Mouse (Mus musculus) CH12F3 (cell line): ENCODE results near the gene Jagn1.

Source experiments
- in situ Hi-C: fragments of 300-500 bp; cut with MboI; formaldehyde crosslinking; loops from 2 replicates; pipeline ENCODE4 v1.14.3; 2020; ENCODE audit warnings: low sequenced_read_pairs

Gene Jagn1

DNA sequence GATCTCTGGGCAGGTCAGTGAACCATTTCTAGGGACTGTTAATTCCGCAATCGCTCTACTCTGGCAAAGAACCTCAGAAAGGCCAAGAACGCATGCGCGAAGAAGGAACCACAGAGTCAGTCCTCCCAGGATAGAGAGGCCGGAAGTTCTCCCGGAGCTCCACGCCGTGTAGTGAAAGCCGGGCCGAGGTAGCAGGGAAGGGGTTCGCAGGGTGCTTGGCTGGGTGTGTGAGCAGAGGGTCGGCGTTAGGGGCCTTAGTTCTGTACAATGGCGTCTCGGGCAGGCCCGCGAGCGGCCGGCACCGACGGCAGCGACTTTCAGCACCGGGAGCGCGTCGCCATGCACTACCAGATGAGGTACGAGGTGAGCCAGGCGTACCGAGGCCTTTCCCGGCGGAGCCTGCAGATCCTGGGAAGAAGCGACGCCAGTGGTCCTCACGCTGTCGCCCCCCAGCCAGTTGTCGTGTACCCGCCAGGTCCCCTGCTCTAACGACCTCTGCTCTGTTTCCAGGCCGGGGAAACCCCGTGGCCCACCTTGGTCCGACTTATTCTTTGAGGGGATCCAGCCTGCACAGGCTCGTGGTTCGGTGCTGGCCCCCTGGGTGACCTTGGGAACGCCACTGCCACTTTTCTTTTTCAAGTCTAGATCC lies at the start of gene Jagn1:
Gene Jagn1 (plus strand): TSS at position 128 of the 649 bp plus-strand sequence.
- in situ Hi-C loops = no loop called here

DNA sequence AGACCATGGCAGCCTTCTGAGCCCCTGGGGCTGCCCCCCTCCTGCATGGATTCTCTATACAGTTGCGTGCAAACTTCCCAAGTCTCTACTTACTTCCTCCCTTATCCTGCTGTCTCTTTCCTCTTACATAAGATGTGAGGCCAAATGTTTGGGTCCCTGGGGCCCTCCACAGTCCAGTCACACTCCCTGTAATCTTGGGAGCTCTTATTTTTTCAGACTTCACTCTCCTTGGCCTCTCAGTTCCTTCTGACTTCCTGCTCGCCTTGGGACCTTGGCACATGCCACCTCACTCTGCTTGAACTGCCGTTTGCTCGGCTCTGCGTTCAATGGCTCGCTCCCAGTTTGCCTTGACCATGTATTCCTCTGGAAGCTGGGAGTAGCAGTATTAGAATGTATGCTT lies 48.4 kb upstream of the Jagn1 start:
- in situ Hi-C loops = no loop called here

GRCm38 (mm10) chr6:113394811-113395210 lies 47.6 kb upstream of the Jagn1 start:
- in situ Hi-C loops = no loop called here

GRCm38 (mm10) chr6:113395501-113395900 lies 46.9 kb upstream of the Jagn1 start:
- in situ Hi-C loops = no loop called here

- in situ Hi-C loops = no loop called here
Observed at GRCm38 (mm10) chr6:113396270-113397030, 45.9 kb upstream of the Jagn1 start.

GRCm38 (mm10) chr6:113402094-113402493 lies 40.3 kb upstream of the Jagn1 start:
- in situ Hi-C loops = no loop called here

DNA sequence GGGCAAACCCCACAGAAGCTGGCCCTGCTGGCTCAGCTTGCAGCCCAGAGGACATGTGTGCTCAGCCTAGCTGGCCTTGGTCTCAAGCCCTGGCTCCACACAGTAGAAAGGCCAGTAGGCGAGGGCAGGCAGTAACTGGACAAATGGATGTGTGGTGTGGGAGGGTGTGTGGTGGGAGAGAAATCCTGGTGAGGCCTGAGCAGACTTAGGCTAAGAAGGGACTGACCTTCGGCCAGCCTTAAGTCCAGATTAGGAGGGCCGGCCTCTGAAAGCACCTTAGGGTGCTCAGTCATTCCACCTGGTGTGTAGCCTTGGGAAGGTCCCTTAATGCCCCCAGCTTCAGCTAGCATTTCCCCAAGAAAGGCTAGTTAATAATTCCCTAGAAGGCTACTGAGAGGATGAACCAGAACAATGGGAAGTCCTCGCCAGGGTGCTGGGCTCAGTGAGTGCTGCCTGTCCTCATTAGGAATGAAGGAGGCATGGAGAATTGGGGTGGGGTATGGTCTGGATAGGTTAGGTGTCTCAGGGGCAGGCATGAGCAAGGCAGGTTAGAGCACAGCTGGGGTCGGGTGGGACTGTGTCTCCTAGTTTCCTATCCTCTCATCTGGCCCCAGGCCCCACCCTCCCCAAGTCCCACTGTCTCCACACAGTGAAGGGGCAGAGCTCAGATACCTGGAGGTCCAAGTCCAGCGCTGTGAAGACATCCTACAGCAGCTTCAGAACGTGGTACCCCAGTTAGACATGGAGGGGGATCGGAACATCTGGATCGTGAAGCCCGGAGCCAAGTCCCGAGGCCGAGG lies 37.5 kb upstream of the Jagn1 start:
- in situ Hi-C loops = no loop called here

DNA sequence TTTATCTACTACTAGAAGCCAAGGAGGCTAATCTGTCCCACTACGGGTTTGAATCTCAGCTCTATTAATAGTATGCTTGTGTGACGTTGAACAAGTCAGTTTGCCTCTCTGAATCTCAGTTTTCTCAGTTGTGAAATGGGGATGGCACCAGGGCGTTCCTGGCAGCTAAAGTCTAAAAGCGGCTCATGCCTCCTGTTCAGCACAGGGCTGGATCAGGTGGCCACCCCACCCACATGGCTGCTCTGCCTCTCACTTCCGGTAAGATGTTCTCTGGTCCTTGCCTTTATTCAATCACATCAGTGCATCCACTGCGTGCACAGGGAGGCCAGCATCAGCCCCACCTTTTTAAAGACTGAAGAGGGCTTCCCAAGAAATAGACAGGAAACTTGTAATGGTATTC lies 36.9 kb upstream of the Jagn1 start:
- in situ Hi-C loops = no loop called here

DNA sequence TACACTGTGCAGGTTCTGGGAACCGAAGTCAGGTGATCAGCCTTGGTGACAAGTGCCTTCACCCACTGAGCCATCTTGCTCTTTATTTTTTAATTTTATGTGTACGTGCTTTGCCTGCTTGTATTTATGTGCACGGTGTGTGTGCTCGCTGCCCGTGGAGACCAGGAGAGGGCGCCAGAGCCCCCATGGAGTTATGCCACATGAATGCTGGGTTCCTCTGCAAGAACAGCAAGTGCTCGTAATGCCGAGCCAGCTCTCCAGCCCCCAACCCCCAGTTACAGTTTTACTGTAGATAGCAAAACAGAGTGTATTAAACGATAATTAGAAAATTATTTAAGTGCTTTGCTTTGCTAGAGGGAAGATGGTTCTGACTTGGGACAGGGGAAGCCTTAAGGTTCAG lies 35.7 kb upstream of the Jagn1 start:
- in situ Hi-C loops = no loop called here

DNA sequence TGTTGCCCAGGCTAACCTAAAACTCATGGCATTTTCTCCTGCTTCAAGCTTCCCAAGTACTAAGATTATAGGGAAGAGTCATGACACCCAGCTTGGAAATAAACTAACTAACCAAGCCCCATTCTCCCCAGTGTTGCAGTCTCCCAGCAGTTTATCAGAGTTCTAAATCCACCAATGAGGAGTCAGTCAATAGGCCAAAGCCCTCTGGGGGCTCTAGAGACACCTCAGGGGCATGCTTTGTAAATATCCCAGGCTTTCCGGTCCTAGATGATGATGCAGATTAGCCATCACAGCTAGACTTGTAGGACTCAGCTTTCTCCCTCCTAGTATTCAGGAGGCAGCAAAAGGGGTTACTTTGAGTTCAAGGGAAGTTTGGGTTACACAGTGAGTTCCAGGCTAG lies 32.4 kb upstream of the Jagn1 start:
- in situ Hi-C loops = no loop called here

DNA sequence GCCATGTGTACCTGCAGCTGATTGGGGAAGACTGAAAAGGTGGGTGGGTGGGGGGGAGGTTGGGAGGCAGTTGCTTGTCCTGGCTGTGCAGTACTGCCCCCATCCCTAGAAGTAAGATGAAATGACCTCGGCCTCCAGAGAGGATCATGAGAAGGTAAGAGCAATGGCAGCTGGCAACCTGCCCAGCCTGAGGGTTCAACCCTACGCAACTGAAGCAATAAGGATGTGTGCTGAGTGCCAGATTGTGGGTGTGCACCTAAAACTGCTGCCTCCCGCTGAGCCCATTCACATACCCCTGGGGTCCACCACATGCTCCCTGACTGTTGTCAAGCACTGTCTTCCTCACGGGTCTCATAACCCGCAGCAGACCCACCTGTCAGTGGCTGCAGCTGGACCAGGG lies 26.0 kb upstream of the Jagn1 start:
- in situ Hi-C loops = no loop called here

GRCm38 (mm10) chr6:113418441-113419198 lies 23.7 kb upstream of the Jagn1 start:
- in situ Hi-C loops = no loop called here

DNA sequence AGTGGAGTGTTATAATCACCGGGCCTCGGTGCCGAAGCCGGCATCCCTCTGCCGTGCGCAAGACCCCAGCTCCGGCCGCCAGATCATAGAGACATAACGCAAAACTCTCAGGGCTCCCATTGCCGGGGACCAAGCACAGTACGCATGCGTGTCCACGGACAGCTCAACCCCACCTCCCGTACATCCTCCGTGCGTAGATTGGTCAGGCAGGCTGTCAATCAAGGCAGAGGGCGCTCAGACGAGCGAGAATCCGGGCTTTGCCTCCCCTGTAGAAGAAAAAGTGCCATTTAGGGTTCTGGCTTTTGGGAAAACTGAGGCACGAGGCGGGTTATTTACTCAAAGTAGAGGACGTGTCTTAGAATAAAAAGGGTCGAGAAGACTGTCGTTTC lies 23.2 kb upstream of the Jagn1 start, which contains the start of gene Rpusd3:
Gene Rpusd3 (minus strand): TSS at position 142 of the 389 bp plus-strand sequence.
- in situ Hi-C loops = no loop called here

GRCm38 (mm10) chr6:113423000-113423399 lies 19.4 kb upstream of the Jagn1 start:
- in situ Hi-C loops = no loop called here

DNA sequence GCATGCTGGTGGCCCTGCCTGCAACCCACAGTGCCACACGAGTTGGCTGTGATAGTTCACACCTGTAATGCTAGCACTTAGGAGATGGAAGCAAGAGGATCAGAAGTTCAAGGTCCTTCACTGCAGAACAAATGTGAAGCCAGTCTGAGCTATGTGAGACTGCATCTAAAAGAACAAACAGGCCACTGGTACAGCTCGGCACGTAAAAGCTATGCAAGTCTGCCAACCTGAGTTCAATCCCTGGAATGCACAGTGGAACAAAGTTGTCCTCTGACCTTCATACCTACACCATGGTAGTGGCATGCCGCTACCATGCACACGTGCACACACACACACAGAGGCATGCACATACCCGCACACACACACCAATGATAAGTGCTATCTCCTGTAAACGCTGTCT lies 18.2 kb upstream of the Jagn1 start:
- in situ Hi-C loops = no loop called here

- in situ Hi-C loops = no loop called here
Observed at GRCm38 (mm10) chr6:113426696-113427095, 15.7 kb upstream of the Jagn1 start.

- in situ Hi-C loops = no loop called here
Observed at GRCm38 (mm10) chr6:113427397-113427796, 15.0 kb upstream of the Jagn1 start.

DNA sequence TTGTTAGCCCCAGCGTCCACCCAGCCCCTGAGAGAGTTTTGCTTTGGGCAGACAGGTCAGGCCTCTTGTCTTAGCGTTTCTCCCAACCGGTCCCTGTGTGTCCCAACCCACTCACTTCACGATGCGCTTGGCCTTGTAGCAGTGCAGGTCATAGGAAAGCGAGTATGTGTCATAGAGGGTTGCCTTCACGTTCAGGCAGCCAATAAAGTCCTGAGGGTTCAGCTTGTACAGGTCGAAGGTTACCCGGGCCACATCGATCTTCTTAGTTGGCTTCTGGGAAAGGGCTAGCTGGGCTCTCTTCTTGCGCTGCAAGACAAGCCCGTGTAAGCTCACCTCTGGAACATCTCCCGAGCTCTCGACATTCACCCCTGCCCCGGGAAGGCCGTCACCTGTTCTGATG lies 14.4 kb upstream of the Jagn1 start:
- in situ Hi-C loops = no loop called here

DNA sequence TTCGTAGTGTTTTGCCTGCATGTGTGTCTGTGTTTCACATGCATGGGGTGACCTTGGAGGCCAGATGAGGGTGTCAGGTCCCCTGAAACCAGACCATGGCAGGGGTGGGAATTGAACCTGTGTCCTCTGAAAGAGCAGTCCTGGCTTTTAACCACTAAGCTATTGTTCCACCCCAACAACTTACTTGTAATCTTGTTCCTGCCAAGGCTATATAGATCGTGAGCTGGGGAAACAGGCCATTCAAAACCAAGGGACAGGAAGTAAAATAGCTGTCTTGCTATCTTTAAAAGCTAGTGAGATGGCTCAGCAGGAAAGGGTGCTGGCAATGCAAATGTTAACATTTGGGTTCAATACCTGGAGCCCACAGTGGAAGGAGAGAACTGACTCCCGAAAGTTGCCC lies 12.4 kb upstream of the Jagn1 start:
- in situ Hi-C loops = no loop called here

DNA sequence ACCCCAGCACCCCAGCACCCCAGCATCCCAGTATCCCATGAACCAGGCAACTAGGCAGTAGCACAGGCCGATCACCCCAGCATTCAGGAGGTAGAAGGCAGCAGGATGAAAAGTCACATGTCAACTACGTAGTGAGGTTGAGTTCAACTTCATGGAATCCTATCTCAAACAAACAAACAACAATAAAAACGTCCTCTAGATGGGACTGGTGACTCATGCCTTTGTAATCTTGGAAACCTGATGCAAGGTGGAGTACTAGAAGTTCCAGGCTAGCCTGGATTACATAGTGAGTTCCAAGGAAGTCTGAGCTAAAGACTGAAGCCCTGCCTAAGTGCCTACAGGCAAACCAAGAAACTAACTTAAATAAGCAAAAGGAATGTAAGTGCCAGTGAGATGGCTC lies 11.5 kb upstream of the Jagn1 start:
- in situ Hi-C loops = no loop called here

DNA sequence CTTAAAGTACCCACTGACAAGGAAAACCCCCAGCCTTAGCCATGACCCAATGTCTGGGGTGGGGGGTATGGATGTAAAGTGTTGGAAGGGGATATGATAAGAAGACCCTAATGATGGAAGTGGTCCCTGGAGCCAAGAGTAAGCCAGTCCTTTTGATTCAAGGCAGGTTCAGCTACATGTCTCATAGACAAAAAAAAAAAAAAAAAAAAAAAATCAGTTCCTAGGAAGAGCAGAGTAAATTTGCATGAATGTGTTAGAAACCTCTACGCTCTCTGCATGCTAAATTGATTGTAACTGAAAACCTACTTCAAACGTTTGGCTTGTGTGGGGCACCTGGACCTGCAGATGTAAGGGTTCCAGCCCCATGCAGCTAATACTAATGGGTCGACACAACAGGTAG lies 10.6 kb upstream of the Jagn1 start:
- in situ Hi-C loops = no loop called here
